Mouse (Mus musculus): Measurements from ENCODE around the gene Dll4.
A peak's percentile ranks its signal among the peaks of the same experiment; 100 is the strongest.

Dll4 gene

GRCm38 (mm10) chr2:119334135-119334534 lies 8.6 kb downstream of the Dll4 start:
- no peak for DNase-seq (ENCODE audit: low read depth, low spot score)

- DNase-seq (ENCODE audit: low read depth, low spot score): no peak
Measured at GRCm38 (mm10) chr2:119334964-119335525, 9.5 kb downstream of the Dll4 start.

- DNase-seq (ENCODE audit: low read depth, low spot score): no peak
Measured at GRCm38 (mm10) chr2:119335535-119335934, 10.0 kb downstream of the Dll4 start.

GRCm38 (mm10) chr2:119336002-119336401 lies 10.4 kb downstream of the Dll4 start:
- no peak for DNase-seq (ENCODE audit: low read depth, low spot score)

GRCm38 (mm10) chr2:119336470-119336869 lies 10.9 kb downstream of the Dll4 start:
- no peak for DNase-seq (ENCODE audit: low read depth, low spot score)

GRCm38 (mm10) chr2:119337425-119338265 lies 12.1 kb downstream of the Dll4 start:
- DNase-seq (ENCODE audit: low read depth, low spot score): peak; percentile 82

- no peak for DNase-seq (ENCODE audit: low read depth, low spot score)
Measured at GRCm38 (mm10) chr2:119344537-119345138, 19.1 kb downstream of the Dll4 start.

- peak; percentile 97 for DNase-seq (ENCODE audit: low read depth, low spot score)
Measured at GRCm38 (mm10) chr2:119350555-119351486, 25.2 kb downstream of the Dll4 start, which contains the start of gene Chac1. Gene Chac1, plus strand, starts transcription at chr2:119351229.

GRCm38 (mm10) chr2:119353707-119354106 lies 28.1 kb downstream of the Dll4 start:
- DNase-seq (ENCODE audit: low read depth, low spot score): no peak

GRCm38 (mm10) chr2:119355089-119355488 lies 29.5 kb downstream of the Dll4 start:
- peak; percentile 39 for DNase-seq (ENCODE audit: low read depth, low spot score)

- peak; percentile 64 for DNase-seq (ENCODE audit: low read depth, low spot score)
Measured at GRCm38 (mm10) chr2:119355651-119356050, 30.1 kb downstream of the Dll4 start.

GRCm38 (mm10) chr2:119356310-119356709 lies 30.7 kb downstream of the Dll4 start:
- no peak for DNase-seq (ENCODE audit: low read depth, low spot score)

- DNase-seq (ENCODE audit: low read depth, low spot score): no peak
Measured at GRCm38 (mm10) chr2:119356805-119357204, 31.2 kb downstream of the Dll4 start.

GRCm38 (mm10) chr2:119358249-119358648 lies 32.7 kb downstream of the Dll4 start:
- DNase-seq (ENCODE audit: low read depth, low spot score): peak; percentile 66

- DNase-seq (ENCODE audit: low read depth, low spot score): no peak
Measured at GRCm38 (mm10) chr2:119359721-119360291, 34.2 kb downstream of the Dll4 start.

GRCm38 (mm10) chr2:119364969-119365368 lies 39.4 kb downstream of the Dll4 start:
- DNase-seq (ENCODE audit: low read depth, low spot score): no peak

- no peak for DNase-seq (ENCODE audit: low read depth, low spot score)
Measured at GRCm38 (mm10) chr2:119367346-119367745, 41.8 kb downstream of the Dll4 start.

- DNase-seq (ENCODE audit: low read depth, low spot score): no peak
Measured at GRCm38 (mm10) chr2:119370116-119370515, 44.5 kb downstream of the Dll4 start.

- no peak for DNase-seq (ENCODE audit: low read depth, low spot score)
Measured at GRCm38 (mm10) chr2:119377286-119377685, 51.7 kb downstream of the Dll4 start.

GRCm38 (mm10) chr2:119377826-119378225 lies 52.2 kb downstream of the Dll4 start:
- no peak for DNase-seq (ENCODE audit: low read depth, low spot score)

GRCm38 (mm10) chr2:119379455-119379854 lies 53.9 kb downstream of the Dll4 start:
- DNase-seq (ENCODE audit: low read depth, low spot score): no peak

Data from 3T3-L1 (cell line).